Mouse (Mus musculus) T-cell, adult 66 days (primary cell): ENCODE data around the gene Ppp1r1a. TPM values are rescaled to one million over a fixed set of nuclear protein-coding genes. Genes with fewer than 3 reads are reported as not detected.

Experiments
- total RNA-seq, 2 experiments: library from RNA; stranded (reverse); gene quantifications; 3 replicates in 1 of 2; 4 replicates in 1 of 2; pipeline ENCODE4 v1.2.4; 2023

The Ppp1r1a gene
- total RNA-seq: not detected

DNA sequence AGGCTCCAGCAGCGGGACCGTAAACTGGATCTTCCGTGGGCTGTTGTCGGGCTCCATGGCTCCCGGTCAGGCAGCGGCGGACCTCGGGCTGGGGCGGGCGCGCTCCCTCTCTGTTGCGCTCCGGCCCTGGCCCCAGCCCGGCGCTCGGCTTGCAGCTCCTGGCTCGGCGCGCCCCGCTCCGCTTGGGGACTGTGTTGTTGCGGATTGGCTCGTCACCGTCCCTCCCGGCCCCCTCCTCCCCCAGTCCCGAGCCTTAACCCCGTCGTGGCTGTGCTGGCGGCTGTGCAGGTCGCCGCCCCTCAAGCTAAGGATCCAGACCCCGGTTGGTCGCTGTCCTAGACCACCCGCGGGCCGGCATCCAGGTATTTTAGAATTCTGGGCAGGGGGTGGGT, at the start of gene Ppp1r1a:
TSS of gene Ppp1r1a (minus strand) at position 182 of the 392 bp plus-strand sequence.

DNA sequence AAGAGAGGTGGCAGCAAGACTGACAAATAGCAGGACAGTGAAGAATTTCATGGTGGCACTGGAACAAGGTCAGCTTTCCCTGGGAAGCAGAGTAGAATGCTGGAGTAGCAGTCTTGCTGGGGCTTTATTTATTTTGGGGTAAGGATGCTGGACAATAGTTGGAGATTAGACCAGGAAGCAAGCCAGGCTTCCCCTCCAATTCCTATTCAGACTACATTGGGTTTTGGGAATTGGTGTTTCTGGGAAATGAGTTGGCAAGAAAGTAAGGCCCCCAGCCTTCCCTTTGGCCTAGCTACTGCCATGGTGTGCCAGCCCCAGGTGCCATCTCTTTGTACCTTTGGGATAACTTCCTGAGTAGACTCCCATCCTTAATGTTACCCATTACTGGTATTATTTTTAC, 27.2 kb upstream of the Ppp1r1a start, which contains the start of gene Glycam1:
TSS of gene Glycam1 (minus strand) at position 101 of the 400 bp plus-strand sequence.

DNA sequence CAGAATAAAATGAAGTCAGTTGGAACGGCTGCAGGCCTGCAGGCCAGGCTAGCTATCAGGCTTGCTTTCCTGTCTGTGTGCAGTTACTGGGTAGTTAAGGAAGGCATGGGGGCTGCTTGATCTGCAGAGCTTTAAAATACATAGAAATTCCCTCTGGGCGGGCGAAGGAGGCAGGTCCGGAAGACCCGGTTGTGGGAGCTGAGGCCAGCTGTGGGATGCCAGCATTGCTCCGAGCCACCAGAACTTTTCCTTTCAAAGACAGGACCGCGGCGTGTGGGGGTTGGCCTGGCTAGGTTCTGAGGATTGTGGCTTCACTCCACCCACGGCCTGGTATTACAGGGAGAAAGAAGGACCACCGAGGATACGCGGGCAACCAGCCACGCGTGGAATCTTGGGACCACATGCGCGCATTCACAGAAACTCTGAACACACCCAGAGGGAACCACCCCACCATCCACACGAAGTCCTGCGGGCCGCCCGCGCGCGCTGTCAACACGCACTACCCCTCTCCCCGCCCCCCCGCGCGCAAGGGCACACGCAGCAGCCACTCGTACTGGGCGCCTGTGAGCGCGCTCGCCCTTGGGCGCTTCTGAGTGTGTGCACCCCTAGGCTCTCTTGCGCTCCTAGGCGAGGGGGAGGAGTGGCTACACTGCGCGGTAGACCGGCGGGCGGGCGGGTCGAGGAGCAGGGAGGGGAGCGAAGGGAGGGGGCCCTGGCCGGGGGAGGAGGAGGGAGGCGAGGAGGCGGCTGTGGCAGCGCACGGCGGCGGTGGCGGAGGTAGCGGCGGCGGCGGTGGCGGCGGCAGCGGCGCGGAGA, 35.2 kb downstream of the Ppp1r1a start, which contains the start of gene Pde1b:
TSS of gene Pde1b (plus strand) at position 600 of the 816 bp plus-strand sequence.

Other genes with a start within 250 kb of the Ppp1r1a start
- gene Gpr84, start 227.4 kb downstream of the Ppp1r1a start, total RNA-seq: not detected
- 1 to 10 TPM; 1.1 to 2.3 TPM for gene Zfp385a, start 197.9 kb downstream of the Ppp1r1a start, total RNA-seq
- 1 to 10 TPM; 2.9 to 3.7 TPM for gene Itga5, start 171.2 kb downstream of the Ppp1r1a start, total RNA-seq
- gene Gtsf1, start 107.5 kb downstream of the Ppp1r1a start, total RNA-seq: not detected
- gene Gtsf2, start 89.5 kb downstream of the Ppp1r1a start, total RNA-seq: not detected
- 100 to 1,000 TPM; 140 to 147 TPM for gene Nckap1l, start 84.2 kb downstream of the Ppp1r1a start, total RNA-seq
- gene Pde1b, start 35.0 kb downstream of the Ppp1r1a start, total RNA-seq: 10 to 100 TPM; 26.1 to 45.0 TPM
- gene Glycam1, start 27.1 kb upstream of the Ppp1r1a start, total RNA-seq: not detected
- not detected for gene Mucl1, start 217.5 kb upstream of the Ppp1r1a start, total RNA-seq